Mouse (Mus musculus) ES-Bruce4 (cell line): ENCODE data around the gene Arfgef3. TPM values are rescaled to one million over a fixed set of nuclear protein-coding genes. Genes with fewer than 3 reads are reported as not detected.
"Not testable (repeated sequence)": the region's sequence is repeated elsewhere in the genome, so short reads cannot be mapped to it uniquely, and the experiment has no call there.

ENCODE experiments used
- H3K27ac ChIP-seq: 2 replicates; pipeline ENCODE4 v1.5.1; 2012; ENCODE audit warnings: low read length, inconsistent platforms; ENCODE audit not compliant: insufficient read depth
- H3K27me3 ChIP-seq: 2 replicates; pipeline ENCODE4 v1.6.1; 2012; ENCODE audit warnings: mild to moderate bottlenecking, low read length, inconsistent platforms; ENCODE audit not compliant: control insufficient read depth, poor library complexity, insufficient read depth, severe bottlenecking
- H3K36me3 ChIP-seq: 2 replicates; pipeline ENCODE4 v1.6.1; 2012; ENCODE audit warnings: inconsistent platforms, mild to moderate bottlenecking, low read length, moderate library complexity; ENCODE audit not compliant: control insufficient read depth, poor library complexity, insufficient read depth, severe bottlenecking
- H3K4me1 ChIP-seq: one replicate; pipeline ENCODE4 v1.8.1; 2011; ENCODE audit warnings: low read length; ENCODE audit not compliant: control insufficient read depth, insufficient read depth
- H3K4me3 ChIP-seq: 2 replicates; pipeline ENCODE4 v1.5.1; 2011; ENCODE audit warnings: low read depth, mild to moderate bottlenecking, low read length
- H3K9ac ChIP-seq: 2 replicates; pipeline ENCODE4 v1.6.1; 2012; ENCODE audit warnings: low read depth, mild to moderate bottlenecking, inconsistent platforms; ENCODE audit not compliant: poor library complexity, severe bottlenecking
- H3K9me3 ChIP-seq: replicated peaks from 2 replicates; pipeline ENCODE4 v1.6.1; 2012; ENCODE audit warnings: mild to moderate bottlenecking, low read length, inconsistent platforms; ENCODE audit not compliant: control insufficient read depth, poor library complexity, insufficient read depth, severe bottlenecking
- CTCF ChIP-seq: IDR thresholded peaks from one replicate; pipeline ENCODE4 v1.8.1; 2011; ENCODE audit warnings: low read depth, low read length
- EP300 ChIP-seq: IDR thresholded peaks from 2 replicates; pipeline ENCODE4 v1.6.1; 2011; ENCODE audit warnings: low read depth, low read length; ENCODE audit not compliant: insufficient read depth
- POLR2A ChIP-seq: IDR thresholded peaks from one replicate; pipeline ENCODE4 v1.8.1; 2011; ENCODE audit warnings: low read length; ENCODE audit not compliant: insufficient read depth
- polyA plus RNA-seq: library from polyadenylated mRNA; stranded (reverse); fragments of >200 nt; gene quantifications from 2 replicates; pipeline ENCODE4 v1.2.4, GENCODE M21; 2011; ENCODE audit warnings: low read depth; ENCODE audit not compliant: missing spikeins, insufficient read depth, insufficient read length

The Arfgef3 gene
- polyA plus RNA-seq, 1 experiment: 5.0 TPM

DNA sequence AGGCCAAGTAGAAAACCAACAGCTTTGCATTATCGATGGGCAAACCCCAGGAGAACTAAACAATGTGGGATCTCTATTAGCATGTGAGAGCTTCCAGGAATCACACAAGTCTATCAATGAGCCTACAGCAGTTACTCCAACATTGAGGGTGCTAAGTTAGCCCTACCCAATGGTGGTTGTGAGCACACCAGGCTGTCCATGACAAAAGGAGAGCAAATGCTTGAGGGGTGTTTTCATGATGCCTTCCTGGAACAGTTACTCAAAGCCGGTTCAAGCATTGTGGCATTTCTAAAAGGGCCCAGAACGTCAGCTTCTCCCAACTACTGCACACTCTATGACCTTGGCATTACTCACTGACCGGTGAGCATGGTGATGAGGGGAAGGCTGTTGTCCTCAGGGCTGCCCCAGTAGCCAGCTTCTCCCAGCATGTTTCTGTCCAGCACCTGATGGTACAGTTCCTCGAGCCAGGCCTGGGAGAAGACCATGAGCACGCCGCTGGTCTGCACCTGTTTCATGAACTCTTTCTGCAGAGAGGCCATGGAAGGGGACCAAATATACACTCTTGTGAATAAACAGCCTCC is 109.3 kb downstream of the Arfgef3 start:
- Histone ChIP-seq H3K4me3 (no peak overlapping the region), H3K36me3 (no peaks in the 10 kb centered on the region), H3K9me3 (no peaks in the 10 kb centered on the region), H3K27ac (peak overlapping the region; percentile 25; the same call in 1 of the 2 replicates), H3K27me3 (no peaks in the 10 kb centered on the region), H3K4me1 (peaks cover 5% of the 10 kb centered on the region), H3K9ac (no peak overlapping the region)
- peak; percentile 48; the same call in 1 of the 2 replicates for TF ChIP-seq EP300
- no peak for TF ChIP-seq POLR2A

DNA sequence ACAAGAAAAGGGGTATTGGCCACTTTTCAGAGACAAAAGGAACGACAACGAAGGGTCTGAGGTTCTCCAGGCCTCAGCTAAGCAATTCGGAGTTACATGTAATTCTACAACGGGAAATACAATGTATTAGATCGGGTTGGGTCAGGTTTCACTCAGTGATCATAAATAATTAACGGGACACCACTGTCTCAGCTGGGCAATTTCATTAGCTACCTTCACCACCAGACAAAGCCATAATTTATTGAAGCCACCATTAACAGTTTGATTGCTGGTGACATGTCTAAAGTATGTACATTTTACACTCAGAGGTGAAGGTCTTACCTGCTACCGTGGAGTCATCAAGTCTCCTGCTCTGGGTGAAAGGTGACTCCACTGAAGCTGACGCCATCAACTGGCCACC is 113.3 kb downstream of the Arfgef3 start:
- peaks cover 5% of the 10 kb centered on the region for H3K4me1 ChIP-seq
- TF ChIP-seq CTCF: no peak
- no peak for TF ChIP-seq POLR2A
- no peak for TF ChIP-seq EP300
- no peaks in the 10 kb centered on the region for H3K27me3 ChIP-seq
- H3K4me3 ChIP-seq: no peak overlapping the region
- no peak overlapping the region for H3K9ac ChIP-seq
- H3K9me3 ChIP-seq: no peaks in the 10 kb centered on the region
- H3K36me3 ChIP-seq: no peaks in the 10 kb centered on the region
- H3K27ac ChIP-seq: no peak overlapping the region

GRCm38 (mm10) chr10:18627530-18627929 is 116.2 kb downstream of the Arfgef3 start:
- Histone ChIP-seq H3K4me3 (no peak overlapping the region), H3K27ac (no peak overlapping the region), H3K4me1 (no peaks in the 10 kb centered on the region), H3K9me3 (no peaks in the 10 kb centered on the region), H3K9ac (no peak overlapping the region), H3K36me3 (no peaks in the 10 kb centered on the region), H3K27me3 (no peaks in the 10 kb centered on the region)
- no peak for TF ChIP-seq CTCF
- no peak for TF ChIP-seq POLR2A
- TF ChIP-seq EP300: no peak

- no peak for TF ChIP-seq EP300
- TF ChIP-seq CTCF: no peak
- no peak for TF ChIP-seq POLR2A
- no peak overlapping the region for H3K4me3 ChIP-seq
- no peaks in the 10 kb centered on the region for H3K4me1 ChIP-seq
- H3K27me3 ChIP-seq: no peaks in the 10 kb centered on the region
- H3K9me3 ChIP-seq: no peaks in the 10 kb centered on the region
- no peaks in the 10 kb centered on the region for H3K36me3 ChIP-seq
- no peak overlapping the region for H3K9ac ChIP-seq
- no peak overlapping the region for H3K27ac ChIP-seq
These were observed 131.0 kb downstream of the Arfgef3 start for GRCm38 (mm10) chr10:18612796-18613195.

DNA sequence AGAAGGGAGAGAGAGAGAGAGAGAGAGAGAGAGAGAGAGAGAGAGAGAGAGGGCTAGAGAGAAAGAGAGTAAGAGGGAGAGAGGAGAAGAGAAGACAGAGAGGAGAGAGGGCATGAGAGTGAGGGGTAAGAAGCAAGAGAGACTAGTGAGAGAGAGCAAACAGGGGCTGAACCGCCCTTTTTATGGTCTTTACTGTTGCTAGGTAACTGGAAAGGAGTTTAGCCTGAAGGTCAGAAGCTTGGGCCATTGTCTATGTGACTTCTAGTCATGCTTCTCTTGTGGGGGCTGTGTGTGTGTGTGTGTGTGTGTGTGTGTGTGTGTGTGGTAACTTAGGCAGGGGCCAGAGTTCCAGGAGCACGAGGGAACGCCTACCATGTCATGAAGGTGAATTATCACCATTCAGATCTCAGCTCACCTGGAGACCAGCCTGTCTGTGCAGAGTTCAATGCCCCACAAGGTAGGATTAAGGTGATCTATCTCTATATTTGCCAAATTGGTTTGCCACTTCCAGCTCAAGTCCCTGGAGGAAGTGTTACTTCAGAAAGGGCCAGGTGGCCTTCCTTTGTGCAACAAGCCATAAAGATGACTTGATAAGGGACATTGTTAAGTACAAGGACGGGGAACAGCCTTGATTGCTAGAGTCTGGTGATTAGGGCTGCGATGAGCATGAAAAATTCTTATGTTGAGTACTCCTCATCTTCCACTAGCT is 138.8 kb downstream of the Arfgef3 start:
- H3K36me3 ChIP-seq, H3K9ac ChIP-seq, H3K9me3 ChIP-seq, H3K27me3 ChIP-seq, H3K4me1 ChIP-seq, H3K27ac ChIP-seq, H3K4me3 ChIP-seq: not testable (repeated sequence)

DNA sequence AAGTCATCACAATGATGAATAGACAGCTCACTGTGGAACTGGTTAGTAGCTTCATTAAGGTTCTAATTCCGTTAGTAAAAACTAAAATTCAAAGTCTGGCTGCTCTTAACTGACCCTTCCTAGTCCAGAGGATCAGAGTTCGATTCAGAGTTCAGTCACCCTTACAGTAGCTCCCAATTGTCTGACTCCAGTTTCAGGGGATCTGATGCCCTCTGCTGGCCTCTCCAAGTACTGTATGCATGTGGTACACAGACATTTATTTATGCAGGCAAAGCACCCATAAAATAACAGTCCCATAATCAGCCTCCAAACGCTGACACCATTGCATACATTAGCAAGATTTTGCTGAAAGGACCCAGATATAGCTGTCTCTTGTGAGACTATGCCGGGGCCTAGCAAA is 141.7 kb downstream of the Arfgef3 start:
- no peak overlapping the region for H3K4me3 ChIP-seq
- no peaks in the 10 kb centered on the region for H3K36me3 ChIP-seq
- H3K4me1 ChIP-seq: no peaks in the 10 kb centered on the region
- TF ChIP-seq EP300: no peak
- peak; percentile 36 for TF ChIP-seq CTCF
- H3K9ac ChIP-seq: no peak overlapping the region
- no peaks in the 10 kb centered on the region for H3K9me3 ChIP-seq
- H3K27ac ChIP-seq: no peak overlapping the region
- no peaks in the 10 kb centered on the region for H3K27me3 ChIP-seq
